Mouse (Mus musculus): ENCODE data around the gene Scimp. TPM values are rescaled to one million over a fixed set of nuclear protein-coding genes. Genes with fewer than 3 reads are reported as not detected.

Scimp gene
- polyA plus RNA-seq, 1 experiment, result not detected

- Histone ChIP-seq H3K79me3 (ENCODE audit: low read depth) (no peaks in the 10 kb centered on the region), H3ac (ENCODE audit: control insufficient read depth, insufficient read length, low read depth) (no peak overlapping the region), H3K79me2 (ENCODE audit: control insufficient read depth, insufficient read depth) (no peaks in the 10 kb centered on the region), H3K36me3 (ENCODE audit: control insufficient read depth, insufficient read depth) (no peaks in the 10 kb centered on the region), H3K4me3 (ENCODE audit: insufficient read depth, poor library complexity, severe bottlenecking) (no peak overlapping the region), H3K27me3 (ENCODE audit: control insufficient read depth, insufficient read depth, insufficient read length) (no peaks in the 10 kb centered on the region)
- no peak for TF ChIP-seq MYOD1 (IDR thresholded peaks at IDR 0.05; ENCODE audit: control insufficient read depth, insufficient read length, low read depth)
- no peak for TF ChIP-seq USF1 (IDR thresholded peaks at IDR 0.05; ENCODE audit: low read depth)
- TF ChIP-seq MAX (IDR thresholded peaks at IDR 0.05), result no peak
- TF ChIP-seq FOSL1 (IDR thresholded peaks at IDR 0.05; ENCODE audit: insufficient read depth, low read length, poor library complexity, severe bottlenecking), result no peak
- TF ChIP-seq CEBPB (IDR thresholded peaks at IDR 0.05; ENCODE audit: low read depth), result no peak
- no peak for TF ChIP-seq MYOG (IDR thresholded peaks at IDR 0.05; ENCODE audit: control insufficient read depth, extremely low read depth, insufficient read length)
- TF ChIP-seq CTCF (IDR thresholded peaks at IDR 0.05; ENCODE audit: control insufficient read depth, insufficient read depth, insufficient read length), result no peak
These were observed 20.0 kb downstream of the Scimp start for GRCm38 (mm10) chr11:70792409-70792808.

- no peaks in the 10 kb centered on the region for H3K36me3 ChIP-seq (ENCODE audit: control insufficient read depth, insufficient read depth)
- TF ChIP-seq MAX (IDR thresholded peaks at IDR 0.05), result no peak
- no peak for TF ChIP-seq MYOG (IDR thresholded peaks at IDR 0.05; ENCODE audit: control insufficient read depth, extremely low read depth, insufficient read length)
- TF ChIP-seq USF1 (IDR thresholded peaks at IDR 0.05; ENCODE audit: low read depth), result no peak
- TF ChIP-seq CEBPB (IDR thresholded peaks at IDR 0.05; ENCODE audit: low read depth), result no peak
- TF ChIP-seq CTCF (IDR thresholded peaks at IDR 0.05; ENCODE audit: control insufficient read depth, insufficient read depth, insufficient read length), result no peak
- no peak for TF ChIP-seq FOSL1 (IDR thresholded peaks at IDR 0.05; ENCODE audit: insufficient read depth, low read length, poor library complexity, severe bottlenecking)
- TF ChIP-seq MYOD1 (IDR thresholded peaks at IDR 0.05; ENCODE audit: control insufficient read depth, insufficient read length, low read depth), result no peak
- no peaks in the 10 kb centered on the region for H3K27me3 ChIP-seq (ENCODE audit: control insufficient read depth, insufficient read depth, insufficient read length)
- no peaks in the 10 kb centered on the region for H3K79me3 ChIP-seq (ENCODE audit: low read depth)
- no peak overlapping the region for H3ac ChIP-seq (ENCODE audit: control insufficient read depth, insufficient read length, low read depth)
- H3K4me3 ChIP-seq (ENCODE audit: insufficient read depth, poor library complexity, severe bottlenecking), result no peak overlapping the region
- no peaks in the 10 kb centered on the region for H3K79me2 ChIP-seq (ENCODE audit: control insufficient read depth, insufficient read depth)
These were observed 20.7 kb downstream of the Scimp start for GRCm38 (mm10) chr11:70791676-70792075.

GRCm38 (mm10) chr11:70790874-70791551, 21.4 kb downstream of the Scimp start:
- no peaks in the 10 kb centered on the region for H3K79me3 ChIP-seq (ENCODE audit: low read depth)
- no peak overlapping the region for H3ac ChIP-seq (ENCODE audit: control insufficient read depth, insufficient read length, low read depth)
- TF ChIP-seq USF1 (IDR thresholded peaks at IDR 0.05; ENCODE audit: low read depth) (no peak), MYOG (IDR thresholded peaks at IDR 0.05; ENCODE audit: control insufficient read depth, extremely low read depth, insufficient read length) (no peak), CTCF (IDR thresholded peaks at IDR 0.05; ENCODE audit: control insufficient read depth, insufficient read depth, insufficient read length) (no peak), MAX (IDR thresholded peaks at IDR 0.05) (no peak), MYOD1 (IDR thresholded peaks at IDR 0.05; ENCODE audit: control insufficient read depth, insufficient read length, low read depth) (no peak), CEBPB (IDR thresholded peaks at IDR 0.05; ENCODE audit: low read depth) (no peak), FOSL1 (IDR thresholded peaks at IDR 0.05; ENCODE audit: insufficient read depth, low read length, poor library complexity, severe bottlenecking) (no peak)
- H3K36me3 ChIP-seq (ENCODE audit: control insufficient read depth, insufficient read depth), result no peaks in the 10 kb centered on the region
- no peaks in the 10 kb centered on the region for H3K79me2 ChIP-seq (ENCODE audit: control insufficient read depth, insufficient read depth)
- H3K4me3 ChIP-seq (ENCODE audit: insufficient read depth, poor library complexity, severe bottlenecking), result no peak overlapping the region
- no peaks in the 10 kb centered on the region for H3K27me3 ChIP-seq (ENCODE audit: control insufficient read depth, insufficient read depth, insufficient read length)

- no peaks in the 10 kb centered on the region for H3K27me3 ChIP-seq (ENCODE audit: control insufficient read depth, insufficient read depth, insufficient read length)
- TF ChIP-seq FOSL1 (IDR thresholded peaks at IDR 0.05; ENCODE audit: insufficient read depth, low read length, poor library complexity, severe bottlenecking) (no peak), MAX (IDR thresholded peaks at IDR 0.05) (no peak), CTCF (IDR thresholded peaks at IDR 0.05; ENCODE audit: control insufficient read depth, insufficient read depth, insufficient read length) (no peak), MYOD1 (IDR thresholded peaks at IDR 0.05; ENCODE audit: control insufficient read depth, insufficient read length, low read depth) (no peak), USF1 (IDR thresholded peaks at IDR 0.05; ENCODE audit: low read depth) (no peak), CEBPB (IDR thresholded peaks at IDR 0.05; ENCODE audit: low read depth) (no peak), MYOG (IDR thresholded peaks at IDR 0.05; ENCODE audit: control insufficient read depth, extremely low read depth, insufficient read length) (no peak)
- H3K79me3 ChIP-seq (ENCODE audit: low read depth), result no peaks in the 10 kb centered on the region
- no peak overlapping the region for H3K4me3 ChIP-seq (ENCODE audit: insufficient read depth, poor library complexity, severe bottlenecking)
- no peaks in the 10 kb centered on the region for H3K36me3 ChIP-seq (ENCODE audit: control insufficient read depth, insufficient read depth)
- H3ac ChIP-seq (ENCODE audit: control insufficient read depth, insufficient read length, low read depth), result no peak overlapping the region
- no peaks in the 10 kb centered on the region for H3K79me2 ChIP-seq (ENCODE audit: control insufficient read depth, insufficient read depth)
These were observed 22.0 kb downstream of the Scimp start for GRCm38 (mm10) chr11:70790426-70790825.

GRCm38 (mm10) chr11:70788972-70789655, 23.3 kb downstream of the Scimp start:
- Histone ChIP-seq H3K4me3 (ENCODE audit: insufficient read depth, poor library complexity, severe bottlenecking) (no peak overlapping the region), H3K27me3 (ENCODE audit: control insufficient read depth, insufficient read depth, insufficient read length) (no peaks in the 10 kb centered on the region), H3K79me3 (ENCODE audit: low read depth) (no peaks in the 10 kb centered on the region), H3K36me3 (ENCODE audit: control insufficient read depth, insufficient read depth) (no peaks in the 10 kb centered on the region), H3ac (ENCODE audit: control insufficient read depth, insufficient read length, low read depth) (no peak overlapping the region), H3K79me2 (ENCODE audit: control insufficient read depth, insufficient read depth) (no peaks in the 10 kb centered on the region)
- TF ChIP-seq FOSL1 (IDR thresholded peaks at IDR 0.05; ENCODE audit: insufficient read depth, low read length, poor library complexity, severe bottlenecking), result no peak
- TF ChIP-seq CTCF (IDR thresholded peaks at IDR 0.05; ENCODE audit: control insufficient read depth, insufficient read depth, insufficient read length), result no peak
- no peak for TF ChIP-seq MYOG (IDR thresholded peaks at IDR 0.05; ENCODE audit: control insufficient read depth, extremely low read depth, insufficient read length)
- TF ChIP-seq MYOD1 (IDR thresholded peaks at IDR 0.05; ENCODE audit: control insufficient read depth, insufficient read length, low read depth), result no peak
- no peak for TF ChIP-seq CEBPB (IDR thresholded peaks at IDR 0.05; ENCODE audit: low read depth)
- TF ChIP-seq MAX (IDR thresholded peaks at IDR 0.05), result no peak
- no peak for TF ChIP-seq USF1 (IDR thresholded peaks at IDR 0.05; ENCODE audit: low read depth)

All from C2C12 (cell line).